Mouse (Mus musculus): Measurements from ENCODE around the gene Rps27. TPM values are rescaled to one million over a fixed set of nuclear protein-coding genes. Genes with fewer than 3 reads are reported as not detected.
A peak's percentile ranks its signal among the peaks of the same experiment; 100 is the strongest.
"Not testable (repeated sequence)": the region's sequence is repeated elsewhere in the genome, so short reads cannot be mapped to it uniquely, and the experiment has no call there.

Gene Rps27
- polyA plus RNA-seq (2016; fragmentation: Nextera tagmentation; extraction: Ambion mirVana) = 728 and 1,010 TPM in 2 replicates

GRCm38 (mm10) chr3:90213377-90213866 lies at the start of gene Rps27, which contains the start of gene Rab13:
Rps27 (minus strand) TSS chr3:90213651.
Rab13 (plus strand) TSS chr3:90213695.
- ATAC-seq (ENCODE audit: low FRiP score) = peak; percentile 92
- under 1% methylated on average over 42 of the region's 42 CpGs for WGBS
- Histone ChIP-seq H3K36me3 (peaks cover 40% of the 10 kb centered on the region), H3K4me2 (replicated peaks) (peak within 1 kb of the TSS; percentile 93), H3K27ac (peak within 1 kb of the TSS; percentile 88), H3K4me1 (peaks cover 23% of the 10 kb centered on the region), H3K4me3 (peak within 1 kb of the TSS; percentile 67), H3K9ac (peak within 1 kb of the TSS; percentile 80), H3K9me3 (replicated peaks) (no peaks in the 10 kb centered on the region), H3K27me3 (no peaks in the 10 kb centered on the region)

GRCm38 (mm10) chr3:90258521-90258920 lies 45.1 kb upstream of the Rps27 start:
- Histone ChIP-seq H3K9me3 (replicated peaks) (no peaks in the 10 kb centered on the region), H3K36me3 (peaks cover 64% of the 10 kb centered on the region), H3K9ac (no peak overlapping the region), H3K4me3 (no peak overlapping the region), H3K4me2 (replicated peaks) (no peak overlapping the region), H3K27ac (no peak overlapping the region), H3K27me3 (no peaks in the 10 kb centered on the region), H3K4me1 (peaks cover 15% of the 10 kb centered on the region)
- ATAC-seq (ENCODE audit: low FRiP score) = no peak
- WGBS = 90% methylated on average over 4 of the region's 4 CpGs

- Histone ChIP-seq H3K27me3 (no peaks in the 10 kb centered on the region), H3K9ac (no peak overlapping the region), H3K4me2 (replicated peaks) (no peak overlapping the region), H3K27ac (no peak overlapping the region), H3K9me3 (replicated peaks) (no peaks in the 10 kb centered on the region), H3K4me1 (peaks cover 15% of the 10 kb centered on the region), H3K36me3 (peaks cover 48% of the 10 kb centered on the region), H3K4me3 (no peak overlapping the region)
- no peak for ATAC-seq (ENCODE audit: low FRiP score)
- 91% methylated on average over 19 of the region's 19 CpGs for WGBS
Measured at GRCm38 (mm10) chr3:90256731-90257530, 43.5 kb upstream of the Rps27 start.

- Histone ChIP-seq H3K9me3 (replicated peaks) (no peaks in the 10 kb centered on the region), H3K27ac (no peak overlapping the region), H3K4me1 (peaks cover 15% of the 10 kb centered on the region), H3K36me3 (peaks cover 47% of the 10 kb centered on the region), H3K9ac (no peak overlapping the region; the same call in 1 of the 2 replicates), H3K4me3 (no peak overlapping the region), H3K27me3 (no peaks in the 10 kb centered on the region), H3K4me2 (replicated peaks) (peak overlapping the region; percentile 80)
- ATAC-seq (ENCODE audit: low FRiP score) = no peak
- 95% methylated on average over 14 of the region's 14 CpGs for WGBS
Measured at GRCm38 (mm10) chr3:90255784-90256353, 42.4 kb upstream of the Rps27 start.

GRCm38 (mm10) chr3:90255194-90255565 lies 41.7 kb upstream of the Rps27 start:
- peaks cover 15% of the 10 kb centered on the region for H3K4me1 ChIP-seq
- H3K27me3 ChIP-seq = no peaks in the 10 kb centered on the region
- peak overlapping the region; percentile 84 for H3K4me3 ChIP-seq
- peaks cover 44% of the 10 kb centered on the region for H3K36me3 ChIP-seq
- peak overlapping the region; percentile 80 for H3K4me2 ChIP-seq (replicated peaks)
- peak overlapping the region; percentile 90 for H3K9ac ChIP-seq
- no peak for ATAC-seq (ENCODE audit: low FRiP score)
- no peaks in the 10 kb centered on the region for H3K9me3 ChIP-seq (replicated peaks)
- 25% methylated on average over 2 of the region's 2 CpGs for WGBS
- H3K27ac ChIP-seq = no peak overlapping the region; the same call in 1 of the 2 replicates

GRCm38 (mm10) chr3:90254419-90255193 lies 41.2 kb upstream of the Rps27 start:
- Histone ChIP-seq H3K4me3 (peak overlapping the region; percentile 84), H3K9ac (peak overlapping the region; percentile 90), H3K27ac (peak overlapping the region; percentile 90), H3K27me3 (no peaks in the 10 kb centered on the region), H3K9me3 (replicated peaks) (no peaks in the 10 kb centered on the region), H3K4me1 (peaks cover 15% of the 10 kb centered on the region), H3K4me2 (replicated peaks) (peak overlapping the region; percentile 80), H3K36me3 (peaks cover 38% of the 10 kb centered on the region)
- WGBS = under 1% methylated on average over 41 of the region's 41 CpGs
- peak; percentile 70 for ATAC-seq (ENCODE audit: low FRiP score)

GRCm38 (mm10) chr3:90253653-90254418 lies 40.4 kb upstream of the Rps27 start, which contains the start of gene Crtc2:
Crtc2 (plus strand) TSS chr3:90254163.
- ATAC-seq (ENCODE audit: low FRiP score) = peak; percentile 97
- H3K4me3 ChIP-seq = peak within 1 kb of the TSS; percentile 84
- no peaks in the 10 kb centered on the region for H3K9me3 ChIP-seq (replicated peaks)
- peak within 1 kb of the TSS; percentile 80 for H3K4me2 ChIP-seq (replicated peaks)
- no peaks in the 10 kb centered on the region for H3K27me3 ChIP-seq
- H3K9ac ChIP-seq = peak within 1 kb of the TSS; percentile 90
- H3K36me3 ChIP-seq = peaks cover 30% of the 10 kb centered on the region
- 1% methylated on average over 40 of the region's 40 CpGs for WGBS
- H3K27ac ChIP-seq = peak within 1 kb of the TSS; percentile 90
- peaks cover 20% of the 10 kb centered on the region for H3K4me1 ChIP-seq

- Histone ChIP-seq H3K4me3 (0 out of 2 replicates have a peak overlapping the region, but pooled peaks have one; percentile 84), H3K9ac (peak overlapping the region; percentile 51; the same call in 1 of the 2 replicates), H3K36me3 (peaks cover 25% of the 10 kb centered on the region), H3K4me1 (peaks cover 25% of the 10 kb centered on the region), H3K4me2 (replicated peaks) (peak overlapping the region; percentile 80)
- not testable (repeated sequence) for H3K27ac ChIP-seq; H3K9me3 ChIP-seq (replicated peaks); H3K27me3 ChIP-seq
- 83% methylated on average over 1 of the region's 1 CpGs for WGBS
- peak; percentile 1; the same call in 1 of the 2 replicates for ATAC-seq (ENCODE audit: low FRiP score)
Measured at GRCm38 (mm10) chr3:90253174-90253573, 39.7 kb upstream of the Rps27 start.

- 93% methylated on average over 2 of the region's 2 CpGs for WGBS
- H3K27me3 ChIP-seq; ATAC-seq (ENCODE audit: low FRiP score); H3K4me2 ChIP-seq (replicated peaks); H3K27ac ChIP-seq; H3K9me3 ChIP-seq (replicated peaks); H3K9ac ChIP-seq; H3K4me3 ChIP-seq: not testable (repeated sequence)
- H3K36me3 ChIP-seq = peaks cover 19% of the 10 kb centered on the region
- H3K4me1 ChIP-seq = peaks cover 25% of the 10 kb centered on the region
Measured at GRCm38 (mm10) chr3:90252659-90253058, 39.2 kb upstream of the Rps27 start.

- not testable (repeated sequence) for H3K27me3 ChIP-seq; H3K9me3 ChIP-seq (replicated peaks); H3K4me2 ChIP-seq (replicated peaks); H3K9ac ChIP-seq; H3K4me3 ChIP-seq; ATAC-seq (ENCODE audit: low FRiP score); H3K27ac ChIP-seq
- WGBS = 94% methylated on average over 8 of the region's 12 CpGs
- Histone ChIP-seq H3K4me1 (peaks cover 27% of the 10 kb centered on the region), H3K36me3 (peaks cover 12% of the 10 kb centered on the region)
Measured at GRCm38 (mm10) chr3:90251731-90252226, 38.3 kb upstream of the Rps27 start.

GRCm38 (mm10) chr3:90250791-90251190 lies 37.3 kb upstream of the Rps27 start:
- Histone ChIP-seq H3K27ac (no peak overlapping the region), H3K4me1 (peaks cover 23% of the 10 kb centered on the region), H3K9ac (no peak overlapping the region), H3K4me3 (no peak overlapping the region), H3K9me3 (replicated peaks) (no peaks in the 10 kb centered on the region), H3K36me3 (peaks cover 12% of the 10 kb centered on the region), H3K4me2 (replicated peaks) (no peak overlapping the region), H3K27me3 (no peaks in the 10 kb centered on the region)
- no peak for ATAC-seq (ENCODE audit: low FRiP score)
- whole genome bisulfite sequencing = 82% methylated on average over 6 of the region's 6 CpGs
